8 mouse cellular contexts compared by ENCODE assay signal in genomic region chr9:62811516-62812121, GRCm38 (mm10). TPM values are rescaled to one million over a fixed set of nuclear protein-coding genes. Genes with fewer than 3 reads are reported as not detected.
DNase-seq lines count a peak whose midpoint lies in the region; ATAC-seq and TF ChIP-seq lines count a peak whose summit lies in the region.

Gene Fem1b, minus strand, starts transcription at chr9:62811934.

- H3K4me2 ChIP-seq in hindbrain, embryonic 14.5 days (replicated peaks), result peak within 1 kb of the TSS; percentile 81

- peak; percentile 49 for DNase-seq in Patski (ENCODE audit: low read depth, low spot score)
- peak; percentile 91 to 94 for DNase-seq in cerebellum, postnatal 14 days
- peak; percentile 83 to 86 for DNase-seq in frontal cortex, postnatal 14 days (ENCODE audit: low spot score in 2 of 2)
- peak; percentile 94 for DNase-seq in hindbrain, embryonic 14.5 days (ENCODE audit: low spot score)
- peak; percentile 91 to 92 for DNase-seq in layer of hippocampus, postnatal 36 days
- DNase-seq in lung, postnatal 36 days, result peak; percentile 91
- peak; percentile 97 for DNase-seq in retina, postnatal 1 day
- DNase-seq in urinary bladder, adult 18-20 months (ENCODE audit: low spot score in 2 of 2), result peak; percentile 82 to 94

- in situ Hi-C loops in Patski (cut with MboI; ENCODE audit: low pct_unique_long_range_greater_than_20kb), result no loop called here

- ATAC-seq in Patski, result peak; percentile 74
- ATAC-seq in hindbrain, embryonic 14.5 days (ENCODE audit: low FRiP score), result peak; percentile 92

- POLR2A ChIA-PET in Patski (lab: Charles Lee), result interaction anchor here (0.6 to 1.1 kb wide), 2 partner anchors 13 to 29 kb away, joined by 3 to 4 read pairs; no protein-coding TSS in a partner anchor

- no peak for TF ChIP-seq CTCF in Patski (IDR thresholded peaks at IDR 0.05)

- H3K4me3 ChIP-seq in hindbrain, embryonic 14.5 days (replicated peaks; ENCODE audit: low read length), result peak within 1 kb of the TSS; percentile 87

- under 1% methylated on average over 53 of the region's 68 CpGs for WGBS in hindbrain, embryonic 14.5 days

- H3K27me3 ChIP-seq in Patski, result no peaks in the 10 kb centered on the region
- H3K27me3 ChIP-seq in hindbrain, embryonic 14.5 days (ENCODE audit: control insufficient read depth, insufficient read depth, low read length), result no peaks in the 10 kb centered on the region

- peaks cover 34% of the 10 kb centered on the region for H3K4me1 ChIP-seq in hindbrain, embryonic 14.5 days (replicated peaks; ENCODE audit: control insufficient read depth, insufficient read depth, low read length)

- no peaks in the 10 kb centered on the region for H3K36me3 ChIP-seq in hindbrain, embryonic 14.5 days (replicated peaks; ENCODE audit: control insufficient read depth, insufficient read depth)

- H3K9ac ChIP-seq in hindbrain, embryonic 14.5 days, result peak within 1 kb of the TSS; percentile 91

- CTCF ChIA-PET in Patski (lab: Charles Lee), result interaction anchor here (0.6 to 1.4 kb wide), 2 partner anchors 16 to 25 kb away, joined by 3 read pairs; no protein-coding TSS in a partner anchor

- H3K9me3 ChIP-seq in hindbrain, embryonic 14.5 days (ENCODE audit: control insufficient read depth, low read length), result no peaks in the 10 kb centered on the region

- H3K27ac ChIP-seq in hindbrain, embryonic 14.5 days, result peak within 1 kb of the TSS; percentile 98

RNA-seq across cellular contexts. Expression of gene Fem1b, which starts in this region (rescaled TPM):
- 34.6 TPM for polyA plus RNA-seq in Patski (2021)
- 86.6 and 101 TPM in 2 replicates for polyA plus RNA-seq in hindbrain, embryonic 14.5 days (2014; fragmentation: Nextera tagmentation; extraction: Ambion mirVana)
- 100 to 1,000 TPM in 1 of 2 experiments, 10 to 100 TPM in 1; 98.4 to 102 TPM for total RNA-seq in layer of hippocampus, postnatal 36 days (2021)

Comparison
In these comparisons a context has a peak if more than half of its experiments do, and no peak if none do; other contexts are left out.
1. Peak in every context shown above with its lines: DNase-seq, ATAC-seq, H3K4me3 ChIP-seq and H3K27ac ChIP-seq.